Mouse (Mus musculus) MEL (cell line): ENCODE data around the gene Eva1c.

Experiments
- CTCF ChIP-seq, 3 experiments: IDR thresholded peaks in 2 of 3; conservative IDR thresholded peaks in 1 of 3; 2 replicates each; pipeline ENCODE4 v1.5.1; 2011 to 2012; ENCODE audit warnings: low read length in 3 of 3, low read depth in 2 of 3, mild to moderate bottlenecking in 2 of 3, improper control_type of control experiment in 1 of 3, inconsistent platforms in 1 of 3, mixed read lengths in 1 of 3, moderate library complexity in 1 of 3; ENCODE audit not compliant: control insufficient read depth in 1 of 3, insufficient read depth in 1 of 3, poor library complexity in 1 of 3, severe bottlenecking in 1 of 3
- ELF1 ChIP-seq: IDR thresholded peaks from 2 replicates; pipeline ENCODE4 v1.6.1; 2014; ENCODE audit warnings: low read depth, mild to moderate bottlenecking, inconsistent platforms, low read length, improper control_type of control experiment, moderate library complexity
- MAZ ChIP-seq: IDR thresholded peaks from 2 replicates; pipeline ENCODE4 v1.6.1; 2012; ENCODE audit warnings: low read depth, mild to moderate bottlenecking, inconsistent platforms, low read length, improper control_type of control experiment

GRCm38 (mm10) chr16:90812086-90812485, 14.4 kb upstream of the Eva1c start:
- TF ChIP-seq MAZ = no peak
- TF ChIP-seq CTCF (IDR thresholded peaks at IDR 0.05 in 2 of 3, conservative IDR thresholded peaks at IDR 0.05 in 1 of 3; ENCODE audit: control insufficient read depth in 1 of 3, insufficient read depth in 1 of 3, low read depth in 2 of 3, low read length in 3 of 3, poor library complexity in 1 of 3, severe bottlenecking in 1 of 3) = no peak
- no peak for TF ChIP-seq ELF1
